Mouse (Mus musculus): ENCODE data around the gene Satb2.
A peak's percentile ranks its signal among the peaks of the same experiment; 100 is the strongest.

The Satb2 gene

DNA sequence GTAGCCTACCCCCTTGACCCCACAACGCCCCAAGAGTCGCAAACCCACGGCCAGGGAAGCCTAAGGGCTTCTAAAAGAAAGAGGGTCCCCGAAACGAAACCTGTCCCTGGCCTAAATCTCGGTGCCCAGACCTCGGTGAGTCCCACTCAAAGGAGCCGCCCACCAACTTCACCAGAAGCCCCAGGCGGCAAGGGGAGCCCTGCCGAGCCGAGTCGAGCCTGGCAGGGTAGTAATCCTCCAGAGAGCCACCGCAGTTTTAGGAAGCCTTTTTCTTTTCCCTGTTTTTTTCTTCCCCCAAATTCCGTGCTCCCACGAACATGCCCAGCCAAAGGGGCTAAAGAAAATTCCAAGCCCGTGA is 4.9 kb downstream of the Satb2 start:
- no peak for DNase-seq (ENCODE audit: low spot score in 2 of 2)

DNA sequence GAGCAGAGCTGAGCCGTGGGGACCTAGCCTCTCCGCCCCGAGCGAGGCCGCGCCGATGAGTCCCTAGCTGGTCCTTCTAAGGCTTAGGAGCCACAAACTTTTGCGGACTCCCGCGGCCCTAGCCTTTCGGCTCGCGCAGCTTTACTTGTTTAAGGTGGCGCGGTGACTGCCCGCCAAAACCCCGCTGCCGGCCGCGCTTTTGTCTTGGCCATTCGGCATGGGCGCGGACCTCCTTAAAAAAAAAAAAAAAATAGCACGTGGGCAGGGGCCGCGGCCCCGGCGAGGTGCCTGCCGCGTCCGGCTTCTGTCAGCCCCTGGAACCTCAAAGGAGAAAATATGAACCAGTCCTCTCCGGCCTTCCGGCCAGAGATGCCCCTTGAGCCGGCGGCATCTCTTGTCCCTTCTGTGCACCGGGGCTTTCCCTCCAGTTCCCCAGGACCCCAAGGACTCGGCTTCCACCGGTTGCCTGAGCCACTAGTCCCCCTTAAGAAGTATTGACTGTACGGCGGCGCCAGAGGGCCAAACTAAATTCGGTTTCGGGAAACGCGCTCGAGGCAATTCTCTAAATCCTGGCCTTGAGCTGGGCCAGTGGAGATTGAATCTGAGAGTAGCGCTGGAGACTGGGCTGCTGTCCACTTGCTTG is 5.4 kb downstream of the Satb2 start:
- peak; percentile 73 to 89 for DNase-seq (ENCODE audit: low spot score in 2 of 2)

DNA sequence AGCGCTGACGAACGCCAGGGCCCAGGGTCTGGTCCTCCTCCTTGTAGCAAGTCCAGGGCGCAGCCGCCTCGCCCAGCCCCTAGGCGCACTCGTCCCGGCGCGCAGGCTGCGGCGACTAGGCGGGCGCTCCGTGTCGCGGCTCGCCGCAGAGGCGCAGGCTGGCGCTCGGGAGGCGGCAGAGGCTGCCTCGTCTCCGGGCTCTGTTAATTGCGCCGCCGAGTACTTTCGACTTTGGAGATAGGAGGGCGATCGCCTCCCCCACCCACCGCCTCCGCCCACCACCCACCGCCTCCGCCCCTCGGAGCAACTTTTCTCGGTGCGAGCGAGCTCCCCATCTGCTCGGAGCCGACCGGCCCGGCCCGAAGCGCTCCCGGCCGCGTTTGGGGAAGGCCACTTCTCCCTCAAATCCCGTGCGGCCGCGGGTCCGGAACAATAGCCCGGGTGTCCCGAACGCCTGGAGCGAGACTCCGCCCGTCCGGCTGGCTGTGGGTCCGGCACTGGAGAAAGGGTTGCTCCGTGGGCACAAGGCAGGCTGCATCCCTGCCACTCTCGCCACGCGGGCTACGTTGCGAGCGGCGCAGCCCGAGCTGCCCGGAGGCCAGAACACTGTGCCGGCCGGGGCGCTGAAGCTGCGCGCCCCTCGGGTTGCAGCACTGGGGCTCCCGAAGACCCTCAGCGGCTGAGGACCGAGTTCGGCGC is 6.0 kb downstream of the Satb2 start:
- peak; percentile 37 to 38 for DNase-seq (ENCODE audit: low spot score in 2 of 2)

DNA sequence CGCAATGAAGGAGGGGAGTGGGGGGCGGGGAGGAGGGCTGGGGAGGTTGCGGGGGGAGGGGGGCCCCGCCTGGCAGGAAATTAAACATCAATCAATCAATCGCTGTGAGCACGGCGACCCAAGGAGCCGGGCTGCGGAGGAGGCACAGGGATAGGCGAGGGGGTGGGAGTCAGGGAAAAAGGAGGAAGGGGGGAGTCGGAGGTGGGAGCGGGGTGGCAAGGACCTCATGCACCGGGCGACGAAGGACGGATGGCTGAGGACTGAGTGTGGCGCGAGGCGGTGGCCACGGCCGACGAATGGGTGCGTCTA is 6.6 kb downstream of the Satb2 start:
- DNase-seq (ENCODE audit: low spot score in 2 of 2) = no peak

DNA sequence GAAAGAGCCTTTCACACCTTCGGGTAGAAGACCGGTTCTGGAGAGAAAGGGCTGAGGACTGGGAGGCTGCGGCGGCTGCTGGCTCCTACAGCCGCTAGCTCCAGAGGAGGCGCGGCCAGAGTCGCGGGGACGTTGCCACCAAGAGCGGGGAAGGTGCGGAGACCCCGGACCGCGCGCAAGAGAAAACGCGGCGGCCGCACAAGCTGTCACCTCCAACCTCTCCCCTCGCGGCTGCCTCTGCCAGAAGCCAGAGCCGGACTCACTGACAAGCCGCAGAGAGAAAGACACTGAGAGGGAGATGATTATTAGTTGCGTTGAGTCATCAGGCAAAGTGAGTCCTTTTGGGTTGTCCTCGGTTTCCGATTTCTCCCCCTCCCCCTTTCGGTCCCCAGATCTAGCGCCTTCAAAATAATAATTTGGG is 7.0 kb downstream of the Satb2 start:
- DNase-seq (ENCODE audit: low spot score in 2 of 2) = no peak

DNA sequence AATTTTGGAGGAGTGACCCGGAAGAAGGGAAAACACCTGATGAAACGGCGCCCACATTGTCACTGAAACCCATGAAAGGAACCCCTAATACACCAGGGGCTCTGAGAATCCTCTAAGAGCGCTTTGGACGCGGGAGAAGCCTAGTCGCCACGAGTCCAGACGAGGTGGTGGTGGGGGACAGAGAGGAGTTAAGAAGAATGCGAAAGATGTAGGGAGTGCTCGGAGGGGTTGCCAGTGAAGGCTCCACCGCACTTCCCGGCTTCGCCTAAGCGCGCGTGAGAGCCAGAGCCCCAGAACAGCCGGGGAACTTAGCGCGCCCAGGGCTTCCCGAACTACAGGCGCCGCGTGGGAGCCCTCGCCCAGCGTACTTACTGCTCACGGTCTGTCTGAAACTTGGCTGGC is 7.7 kb downstream of the Satb2 start:
- no peak for DNase-seq (ENCODE audit: low spot score in 2 of 2)

DNA sequence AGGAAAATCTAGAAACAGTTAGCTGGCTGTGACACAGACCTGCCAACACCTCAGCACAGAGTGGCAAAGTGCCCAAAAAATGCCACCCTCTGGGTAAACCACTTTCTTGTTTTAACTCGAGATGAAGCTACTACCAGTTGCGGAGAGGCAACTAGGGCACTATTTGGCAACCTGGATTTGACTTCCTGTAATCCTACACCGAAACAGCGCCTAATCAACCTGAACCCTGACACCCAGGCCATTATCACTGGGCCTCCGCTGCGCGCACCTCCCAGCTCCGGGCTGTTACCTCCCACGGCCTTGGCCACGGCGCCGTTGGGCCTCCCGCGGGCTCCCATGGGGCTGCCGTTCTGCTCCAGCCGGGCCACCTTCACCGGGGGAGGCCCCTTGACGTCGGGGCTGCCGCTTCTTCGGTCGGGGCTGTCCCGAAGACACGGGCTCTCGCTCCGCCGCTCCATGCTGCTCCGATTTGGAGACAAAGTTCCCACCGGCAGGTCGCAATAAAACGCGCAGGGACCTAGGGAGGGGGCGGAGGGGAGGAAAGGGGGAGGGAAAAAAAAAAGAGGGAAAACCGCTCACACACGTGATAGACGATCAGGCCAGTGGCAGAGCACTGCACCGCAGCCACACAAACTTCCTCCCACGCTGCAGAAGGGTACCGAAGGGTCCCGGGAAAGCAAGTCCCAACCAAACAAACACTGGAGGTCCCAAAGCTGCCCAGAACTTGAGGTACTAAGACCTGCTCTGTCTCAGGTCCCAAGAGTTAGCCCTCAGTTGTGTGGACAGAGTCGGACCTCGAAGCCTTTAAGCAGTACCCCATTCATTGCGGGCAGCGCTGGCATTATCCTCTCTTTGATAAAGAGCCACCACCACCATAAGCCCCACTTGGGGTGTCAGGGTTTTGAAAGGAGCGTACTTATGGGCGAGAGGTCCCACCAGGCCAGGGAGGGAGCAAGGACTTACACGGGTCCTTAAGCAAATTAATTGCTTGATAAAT is 8.8 kb downstream of the Satb2 start:
- DNase-seq (ENCODE audit: low spot score in 2 of 2) = peak in 1 of 2 experiments; percentile 59

DNA sequence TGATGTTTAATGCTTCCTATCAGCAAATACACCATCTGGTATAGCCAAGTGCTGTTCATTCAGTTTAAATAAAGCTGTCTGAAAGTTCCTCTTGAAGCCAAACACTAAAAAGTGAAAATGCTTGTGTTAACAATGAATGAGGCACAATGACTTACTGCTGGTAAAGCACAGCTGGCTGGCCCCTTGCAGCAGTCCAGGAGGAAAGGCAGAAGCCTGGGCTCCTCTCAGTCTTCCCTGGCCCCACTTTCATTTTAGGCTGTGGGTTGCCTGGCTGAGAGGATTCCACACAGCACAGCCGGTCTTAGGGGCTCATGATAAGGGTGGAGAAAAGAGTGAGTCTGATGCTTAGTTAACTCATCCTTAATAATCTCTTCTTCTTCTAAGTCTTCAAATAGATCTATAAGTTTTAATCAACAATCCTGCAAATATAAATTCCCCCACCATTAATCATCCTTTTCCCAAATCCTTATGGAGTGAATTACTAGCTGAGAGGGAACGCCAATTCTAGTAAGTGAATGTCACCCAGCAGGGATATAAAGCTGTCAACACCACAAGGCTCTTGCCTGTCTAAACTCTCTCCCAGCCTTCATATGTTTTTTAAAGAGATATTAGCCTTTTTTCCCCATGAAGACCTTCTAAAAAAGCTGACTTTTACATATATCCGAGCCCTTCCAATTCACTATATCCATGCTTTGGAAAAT is 12.4 kb downstream of the Satb2 start:
- no peak for DNase-seq (ENCODE audit: low spot score in 2 of 2)

DNA sequence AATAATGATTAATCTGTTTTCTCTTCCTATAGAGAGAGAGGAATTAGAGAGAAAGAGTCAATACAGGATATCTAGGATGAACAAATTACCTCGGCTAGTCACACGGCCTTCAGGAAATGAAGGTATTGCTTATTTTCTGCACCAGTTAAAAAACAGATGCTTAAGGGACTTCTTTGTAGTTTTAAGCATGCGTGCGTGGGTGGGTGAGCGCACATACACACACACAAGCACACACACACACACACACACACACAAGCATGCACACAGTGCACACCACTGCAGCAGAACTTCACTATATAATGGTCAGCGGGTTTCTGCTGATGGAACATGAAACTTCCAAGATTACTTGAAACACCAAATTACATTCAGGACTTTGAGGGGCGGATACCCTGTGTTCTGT is 14.0 kb downstream of the Satb2 start:
- no peak for DNase-seq (ENCODE audit: low spot score in 2 of 2)

DNA sequence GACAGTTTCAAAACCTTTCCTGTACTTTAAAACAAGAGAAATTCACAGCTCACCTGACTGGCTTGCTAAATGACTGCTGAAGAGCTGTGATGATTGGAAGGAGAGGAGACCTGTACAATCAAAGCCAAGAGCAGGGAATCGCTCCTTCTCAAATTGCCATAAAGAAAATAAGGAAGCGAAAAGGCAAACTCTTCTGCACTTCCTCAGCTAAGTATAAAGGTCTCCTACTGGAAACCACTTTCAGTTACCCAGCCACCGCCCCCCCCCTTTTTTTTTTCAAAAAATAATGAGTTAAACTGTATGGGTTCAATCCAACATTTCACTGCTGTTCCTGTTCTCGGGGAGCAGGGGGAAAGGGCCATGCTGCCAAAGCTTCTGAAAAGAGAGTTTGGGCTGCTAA is 15.2 kb downstream of the Satb2 start:
- no peak for DNase-seq (ENCODE audit: low spot score in 2 of 2)

DNA sequence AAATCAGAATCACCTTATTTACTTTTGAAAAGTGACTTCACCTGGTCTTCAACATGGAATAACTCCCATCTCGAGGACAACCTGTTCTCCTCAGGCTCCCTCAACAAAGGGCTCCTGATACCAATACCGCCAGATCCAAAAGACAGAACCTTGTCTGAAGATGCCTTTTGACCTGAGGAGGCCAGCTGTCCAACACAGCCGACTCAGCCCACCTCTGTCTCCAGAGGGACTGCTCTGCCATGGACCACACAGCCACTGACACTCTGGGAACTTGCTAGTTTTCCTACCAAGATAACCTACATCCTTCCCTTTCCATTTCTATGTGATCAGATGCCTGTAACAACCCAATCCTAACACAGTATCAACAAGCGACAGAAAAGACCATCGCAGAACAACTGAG is 19.5 kb downstream of the Satb2 start:
- DNase-seq (ENCODE audit: low spot score in 2 of 2) = no peak

DNA sequence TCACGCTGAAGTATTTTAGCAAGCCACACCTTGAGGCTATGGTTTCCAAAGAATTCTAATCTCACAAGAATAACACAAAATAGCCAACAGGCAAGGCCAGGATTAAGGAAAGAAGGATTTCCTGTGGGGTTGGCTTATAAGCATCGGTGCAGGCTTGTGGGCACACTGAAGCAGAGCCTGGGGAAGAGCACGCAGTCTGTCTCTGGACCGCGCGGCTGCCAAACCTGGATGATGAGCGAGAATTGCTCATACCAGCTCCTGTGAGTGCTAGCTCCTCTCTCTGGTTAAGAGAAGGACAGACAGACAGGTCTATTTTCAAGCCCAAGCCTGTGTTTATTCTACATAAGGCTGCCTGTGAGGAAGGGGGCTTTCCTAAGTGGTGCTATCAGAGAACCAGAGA is 20.5 kb downstream of the Satb2 start:
- no peak for DNase-seq (ENCODE audit: low spot score in 2 of 2)

DNA sequence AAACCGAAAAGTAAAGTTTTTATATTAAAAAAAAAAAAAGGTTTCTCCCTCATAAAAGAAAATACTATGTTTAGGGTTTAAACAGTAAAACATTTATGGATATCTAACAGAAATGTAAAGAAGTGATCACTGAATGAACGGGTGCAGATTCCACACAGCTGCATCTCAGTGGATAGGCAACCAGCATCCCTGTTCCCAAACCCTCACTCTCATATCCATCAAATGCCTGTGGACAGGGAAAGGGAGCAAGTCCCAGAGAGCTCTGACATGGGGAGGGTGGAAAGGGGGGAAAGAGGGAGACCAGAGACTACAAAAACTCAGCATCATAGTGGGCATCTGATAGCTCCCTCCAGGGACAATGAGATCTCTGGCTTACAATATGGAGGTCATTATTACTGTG is 21.6 kb downstream of the Satb2 start:
- DNase-seq (ENCODE audit: low spot score in 2 of 2) = no peak

DNA sequence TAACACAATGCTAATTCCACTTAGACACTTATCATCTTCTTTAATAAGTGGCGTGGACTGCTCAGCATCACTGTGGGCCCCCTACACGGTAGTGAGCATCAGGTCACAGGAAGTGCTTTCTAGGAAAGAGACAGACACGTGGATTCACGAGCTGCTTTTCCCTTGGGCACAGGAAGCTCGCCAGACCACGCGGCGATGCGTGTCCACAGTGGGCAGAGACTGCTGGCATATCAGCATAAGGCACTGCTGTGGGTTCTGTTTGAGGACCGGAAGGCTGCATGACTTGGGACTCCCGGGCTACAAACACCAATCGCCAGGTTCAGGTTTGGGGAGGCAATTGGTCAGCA is 22.7 kb downstream of the Satb2 start:
- no peak for DNase-seq (ENCODE audit: low spot score in 2 of 2)

DNA sequence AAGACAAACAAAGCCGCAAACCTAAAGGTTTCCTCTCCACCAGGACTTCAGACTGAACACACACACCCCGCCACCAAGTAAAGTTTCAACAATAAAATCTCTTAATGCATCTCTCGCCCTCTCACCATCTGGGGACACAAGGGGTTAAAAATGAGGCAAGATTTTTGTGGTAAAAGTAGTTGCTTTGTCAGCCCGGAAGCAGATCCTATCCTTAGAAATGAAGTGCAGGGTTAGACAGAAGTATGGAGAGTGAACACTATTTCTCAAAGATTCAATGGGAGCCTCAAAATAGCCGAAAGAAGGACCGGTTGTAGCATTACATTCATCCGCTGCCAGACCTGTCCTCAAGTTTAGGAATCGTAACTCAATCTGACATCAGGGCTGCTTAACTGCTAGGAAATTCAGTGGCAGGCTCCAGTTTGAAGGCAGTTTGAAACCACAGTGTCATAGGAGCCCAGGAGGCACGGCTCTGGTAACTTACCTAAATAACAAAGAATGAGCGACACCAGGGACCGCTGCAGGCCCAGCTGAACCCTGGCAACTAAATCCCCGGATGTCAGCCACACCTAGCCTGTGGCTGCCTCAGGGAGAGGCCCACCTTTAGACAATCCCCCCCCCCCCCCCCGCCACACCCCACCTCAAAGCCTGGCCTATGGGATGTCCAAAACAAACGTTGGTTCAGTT is 23.3 kb downstream of the Satb2 start:
- DNase-seq (ENCODE audit: low spot score in 2 of 2) = no peak

DNA sequence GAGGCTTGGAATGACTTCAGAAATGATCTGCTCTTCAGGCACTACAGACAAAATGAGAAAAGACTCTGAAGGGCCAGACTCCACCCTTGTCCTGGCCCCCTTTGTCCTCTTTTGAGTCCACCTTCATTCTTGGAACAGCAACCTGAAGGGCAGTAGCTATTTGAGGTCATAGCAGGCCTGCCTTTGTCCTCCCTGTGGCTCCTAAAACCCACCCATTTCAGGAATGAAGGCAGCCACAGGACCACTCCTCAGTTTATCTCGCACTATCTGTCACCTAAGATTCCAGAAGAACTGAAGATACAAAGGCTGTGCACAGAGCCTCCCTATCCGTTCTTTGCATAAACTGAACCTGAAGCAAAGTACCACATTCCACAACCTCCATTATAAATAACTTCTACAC is 24.9 kb downstream of the Satb2 start:
- DNase-seq (ENCODE audit: low spot score in 2 of 2) = no peak

DNA sequence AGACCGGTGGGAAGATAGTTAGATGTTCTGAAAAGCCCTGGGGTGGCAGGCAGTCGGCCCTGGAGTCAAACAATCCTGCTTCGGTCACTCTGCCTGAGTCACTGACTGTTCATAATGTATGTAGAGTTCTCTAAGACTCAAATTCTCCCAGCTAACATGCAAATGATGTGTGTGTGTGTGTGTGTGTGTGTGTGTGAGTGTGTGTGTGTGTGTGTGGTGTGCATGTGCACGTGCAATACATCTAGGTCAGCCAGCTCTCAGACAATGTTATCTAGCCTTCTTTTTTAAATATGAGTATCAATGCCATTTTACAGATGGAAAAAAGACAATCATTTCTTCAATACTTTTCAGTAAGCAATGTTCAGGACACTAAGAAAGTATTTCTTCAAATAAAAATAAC is 26.5 kb downstream of the Satb2 start:
- no peak for DNase-seq (ENCODE audit: low spot score in 2 of 2)

DNA sequence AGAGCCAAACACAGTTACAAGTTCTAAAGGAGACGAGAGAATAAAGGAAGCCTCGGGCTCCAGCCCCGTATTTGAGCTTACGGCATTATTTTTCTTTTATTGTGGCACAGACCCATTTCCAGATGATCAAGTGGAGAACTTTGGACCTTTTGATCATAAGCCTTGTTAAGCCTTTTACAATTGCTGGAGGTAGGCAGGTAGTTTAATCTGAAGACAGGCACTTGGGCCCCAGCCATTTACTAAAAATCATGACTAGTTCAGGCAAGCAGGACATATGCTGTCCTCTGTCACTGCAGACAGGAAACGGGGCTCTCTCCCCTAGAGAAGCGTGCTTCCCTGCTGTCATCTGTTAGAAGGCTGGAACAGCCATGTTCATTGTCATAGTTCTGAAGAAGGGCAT is 26.9 kb downstream of the Satb2 start:
- DNase-seq (ENCODE audit: low spot score in 2 of 2) = no peak

DNA sequence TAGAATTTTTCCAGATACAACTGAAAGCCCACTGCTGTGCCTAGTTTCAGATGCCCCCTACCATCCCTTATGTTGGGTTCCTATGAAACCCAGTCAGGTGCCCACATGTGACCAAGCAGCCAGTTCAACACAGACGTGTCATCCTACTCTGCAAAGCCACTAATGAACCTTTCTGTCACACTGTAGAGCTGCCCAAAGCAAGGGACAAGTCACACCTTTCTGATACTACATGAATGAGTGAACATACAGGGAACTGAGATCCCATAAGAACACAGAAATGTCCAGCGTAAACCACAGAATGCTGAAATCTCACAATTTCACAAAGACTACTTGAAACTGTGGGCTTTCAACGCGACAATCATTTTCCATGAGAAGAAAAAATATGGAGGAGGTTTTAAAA is 39.0 kb downstream of the Satb2 start:
- no peak for DNase-seq (ENCODE audit: low spot score in 2 of 2)

DNA sequence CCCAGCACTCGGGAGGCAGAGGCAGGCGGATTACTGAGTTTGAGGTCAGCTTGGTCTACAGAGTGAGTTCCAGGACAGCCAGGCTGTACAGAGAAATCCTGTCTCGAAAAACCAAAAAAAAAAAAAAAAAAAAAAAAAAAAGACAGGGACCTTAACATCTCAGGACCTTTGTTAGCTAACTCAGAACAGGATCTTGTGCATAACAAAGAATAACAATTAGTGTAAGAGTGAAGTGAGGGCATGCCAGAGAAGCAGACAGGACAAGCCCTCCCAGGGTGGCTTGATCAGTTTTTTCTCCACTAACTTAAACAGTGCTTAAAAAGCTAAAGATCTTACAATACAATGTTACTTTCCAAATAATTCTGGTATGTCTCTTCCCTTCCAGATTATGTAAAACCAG is 40.0 kb downstream of the Satb2 start:
- DNase-seq (ENCODE audit: low spot score in 2 of 2) = no peak

DNA sequence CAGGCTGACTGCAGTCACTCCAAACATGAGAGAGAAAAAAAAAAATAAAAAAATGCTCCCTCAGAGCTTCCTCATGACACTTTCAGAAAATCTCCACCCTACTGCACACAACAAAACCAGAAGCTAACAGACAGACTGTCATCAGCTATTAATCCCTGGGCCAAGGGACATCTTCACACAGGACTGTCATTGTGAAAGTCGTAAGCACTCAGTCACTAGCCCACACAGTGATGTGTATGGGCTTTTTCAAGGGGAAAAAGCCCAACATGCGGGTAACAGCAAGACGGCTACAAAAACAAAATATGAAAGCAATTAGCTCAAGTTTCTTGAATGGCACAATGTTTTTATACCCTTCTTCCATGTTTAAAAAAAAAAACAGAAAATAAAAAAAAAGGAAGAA is 41.9 kb downstream of the Satb2 start:
- no peak for DNase-seq (ENCODE audit: low spot score in 2 of 2)

DNA sequence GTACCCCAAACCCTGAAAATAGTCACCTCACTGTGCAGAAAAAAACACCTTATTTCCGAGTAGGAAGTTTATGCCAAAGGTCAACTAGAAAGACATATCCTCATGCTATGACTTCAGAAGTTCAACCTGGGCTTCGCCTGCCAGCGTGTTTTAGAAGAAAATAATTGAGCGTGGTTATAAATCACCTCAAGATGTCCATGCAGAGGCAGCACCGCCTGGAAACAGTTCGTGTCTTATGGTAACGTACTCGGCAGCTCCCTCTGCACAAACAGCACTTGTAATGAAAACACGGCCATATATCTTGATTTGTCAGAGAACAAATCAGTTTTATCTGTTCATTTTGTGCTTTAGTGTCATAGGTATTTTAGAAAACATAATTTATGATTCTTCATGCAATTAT is 44.6 kb downstream of the Satb2 start:
- no peak for DNase-seq (ENCODE audit: low spot score in 2 of 2)

Measured in spleen, postnatal 10 days (tissue).